Mouse (Mus musculus): ENCODE data around the gene Abhd15. TPM values are rescaled to one million over a fixed set of nuclear protein-coding genes. Genes with fewer than 3 reads are reported as not detected.
"Not testable (repeated sequence)": the region's sequence is repeated elsewhere in the genome, so short reads cannot be mapped to it uniquely, and the experiment has no call there.

Gene Abhd15
- polyA plus RNA-seq, 1 experiment from 2014 or later, result 4.0 TPM

DNA sequence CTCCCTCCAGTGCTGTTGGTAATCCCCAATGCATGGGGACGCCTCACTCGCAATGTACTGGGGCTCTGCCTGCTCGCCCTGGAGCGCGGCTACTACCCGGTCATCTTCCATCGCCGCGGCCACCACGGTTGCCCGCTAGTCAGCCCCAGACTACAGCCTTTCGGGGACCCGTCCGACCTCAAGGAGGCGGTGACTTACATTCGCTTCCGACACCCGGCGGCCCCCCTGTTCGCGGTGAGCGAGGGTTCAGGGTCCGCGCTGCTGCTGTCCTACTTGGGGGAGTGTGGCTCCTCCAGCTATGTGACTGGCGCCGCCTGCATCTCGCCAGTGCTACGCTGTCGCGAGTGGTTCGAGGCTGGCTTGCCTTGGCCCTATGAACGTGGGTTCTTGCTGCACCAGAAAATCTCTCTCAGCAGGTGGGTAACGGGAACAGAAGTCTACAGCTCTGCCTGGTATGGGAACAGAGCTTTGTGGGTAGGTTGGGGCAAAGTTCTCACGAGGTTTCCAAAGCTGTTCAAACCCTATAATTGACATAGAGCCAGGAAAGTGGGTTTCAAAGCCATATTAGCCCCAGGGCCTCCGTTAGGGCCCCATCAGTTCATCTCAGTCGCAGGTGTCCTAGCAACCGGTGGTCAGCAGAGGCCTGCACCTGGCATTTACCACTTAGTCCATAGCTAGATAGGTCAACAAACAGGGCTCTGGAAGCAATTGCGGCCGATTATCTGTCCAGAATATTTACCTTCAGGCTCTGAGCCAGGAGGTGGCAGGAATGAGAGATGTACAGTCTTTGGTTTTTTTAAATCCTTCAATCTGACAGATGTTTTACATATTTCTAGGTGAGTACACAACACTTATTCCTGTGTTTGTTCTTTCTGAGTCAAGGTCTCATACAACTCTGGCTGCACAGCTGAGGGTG is 974 bp downstream of the Abhd15 start, which contains the start of gene Trp53i13:
TSS of gene Trp53i13 (minus strand) at position 344 of the 916 bp plus-strand sequence.
- peak within 1 kb of the TSS; percentile 92 for H3K4me2 ChIP-seq
- H3K27ac ChIP-seq, result no peak within 1 kb of the TSS; the same call in 1 of the 2 replicates
- peak within 1 kb of the TSS; percentile 7; the same call in 1 of the 2 replicates for H3K9ac ChIP-seq

GRCm38 (mm10) chr11:77516553-77517425 is 1.9 kb downstream of the Abhd15 start:
- 60% methylated on average over 5 of the region's 5 CpGs for WGBS

More for the DNA sequence above, 974 bp downstream of the Abhd15 start, which contains the start of gene Trp53i13:
- WGBS, result 8% methylated on average over 39 of the region's 39 CpGs
- Histone ChIP-seq H3K4me3 (replicated peaks) (peak within 1 kb of the TSS; percentile 71), H3K4me1 (peaks cover 27% of the 10 kb centered on the region), H3K27me3 (replicated peaks) (0 out of 2 replicates have a peak, but pooled peaks cover 7% of the 10 kb centered on the region), H3K36me3 (no peaks in the 10 kb centered on the region), H3K9me3 (no peaks in the 10 kb centered on the region)
- ATAC-seq (ENCODE audit: insufficient read depth, low FRiP score, low read depth), result no peak

GRCm38 (mm10) chr11:77518051-77518798 is 3.3 kb downstream of the Abhd15 start:
- Histone ChIP-seq H3K4me3 (replicated peaks) (no peak overlapping the region), H3K4me1 (peaks cover 24% of the 10 kb centered on the region), H3K9me3 (no peaks in the 10 kb centered on the region), H3K36me3 (no peaks in the 10 kb centered on the region), H3K4me2 (no peak overlapping the region), H3K27ac (no peak overlapping the region), H3K27me3 (replicated peaks) (0 out of 2 replicates have a peak, but pooled peaks cover 7% of the 10 kb centered on the region), H3K9ac (no peak overlapping the region)
- no peak for ATAC-seq (ENCODE audit: insufficient read depth, low FRiP score, low read depth)
- WGBS, result 82% methylated on average over 27 of the region's 27 CpGs

More at GRCm38 (mm10) chr11:77516553-77517425, 1.9 kb downstream of the Abhd15 start:
- H3K4me1 ChIP-seq, result peaks cover 27% of the 10 kb centered on the region
- H3K27ac ChIP-seq, result no peak overlapping the region
- H3K36me3 ChIP-seq, result no peaks in the 10 kb centered on the region
- no peaks in the 10 kb centered on the region for H3K9me3 ChIP-seq
- no peak overlapping the region for H3K4me3 ChIP-seq (replicated peaks)
- no peak overlapping the region for H3K9ac ChIP-seq
- peak overlapping the region; percentile 92; the same call in 1 of the 2 replicates for H3K4me2 ChIP-seq
- ATAC-seq (ENCODE audit: insufficient read depth, low FRiP score, low read depth), result no peak
- H3K27me3 ChIP-seq (replicated peaks), result 0 out of 2 replicates have a peak, but pooled peaks cover 7% of the 10 kb centered on the region

- WGBS, result 61% methylated on average over 5 of the region's 5 CpGs
- H3K9me3 ChIP-seq, result no peaks in the 10 kb centered on the region
- no peak within 1 kb of the TSS for H3K27ac ChIP-seq
- H3K9ac ChIP-seq, result no peak within 1 kb of the TSS
- peaks cover 19% of the 10 kb centered on the region for H3K4me1 ChIP-seq
- no peak for ATAC-seq (ENCODE audit: insufficient read depth, low FRiP score, low read depth)
- no peak within 1 kb of the TSS for H3K4me3 ChIP-seq (replicated peaks)
- 0 out of 2 replicates have a peak, but pooled peaks cover 7% of the 10 kb centered on the region for H3K27me3 ChIP-seq (replicated peaks)
- no peaks in the 10 kb centered on the region for H3K36me3 ChIP-seq
- no peak within 1 kb of the TSS for H3K4me2 ChIP-seq
Observed at GRCm38 (mm10) chr11:77519043-77519442, 4.1 kb downstream of the Abhd15 start, which contains the start of gene Gm10392. Gene Gm10392, minus strand, starts transcription at chr11:77519198.

GRCm38 (mm10) chr11:77520601-77521529 is 5.9 kb downstream of the Abhd15 start:
- no peak overlapping the region for H3K4me2 ChIP-seq
- no peak for ATAC-seq (ENCODE audit: insufficient read depth, low FRiP score, low read depth)
- no peaks in the 10 kb centered on the region for H3K36me3 ChIP-seq
- 0 out of 2 replicates have a peak, but pooled peaks cover 4% of the 10 kb centered on the region for H3K27me3 ChIP-seq (replicated peaks)
- no peak overlapping the region for H3K4me3 ChIP-seq (replicated peaks)
- H3K9ac ChIP-seq, result no peak overlapping the region
- H3K4me1 ChIP-seq, result peaks cover 3% of the 10 kb centered on the region
- H3K27ac ChIP-seq, result no peak overlapping the region
- H3K9me3 ChIP-seq, result no peaks in the 10 kb centered on the region
- WGBS, result 56% methylated on average over 5 of the region's 5 CpGs

- Histone ChIP-seq H3K36me3 (no peaks in the 10 kb centered on the region), H3K27me3 (replicated peaks) (no peaks in the 10 kb centered on the region), H3K9me3 (no peaks in the 10 kb centered on the region), H3K4me3 (replicated peaks) (no peak overlapping the region), H3K4me1 (no peaks in the 10 kb centered on the region), H3K9ac (no peak overlapping the region), H3K4me2 (no peak overlapping the region), H3K27ac (no peak overlapping the region)
- 76% methylated on average over 3 of the region's 3 CpGs for whole genome bisulfite sequencing
- ATAC-seq (ENCODE audit: insufficient read depth, low FRiP score, low read depth), result no peak
Observed at GRCm38 (mm10) chr11:77525804-77526486, 11.0 kb downstream of the Abhd15 start.

DNA sequence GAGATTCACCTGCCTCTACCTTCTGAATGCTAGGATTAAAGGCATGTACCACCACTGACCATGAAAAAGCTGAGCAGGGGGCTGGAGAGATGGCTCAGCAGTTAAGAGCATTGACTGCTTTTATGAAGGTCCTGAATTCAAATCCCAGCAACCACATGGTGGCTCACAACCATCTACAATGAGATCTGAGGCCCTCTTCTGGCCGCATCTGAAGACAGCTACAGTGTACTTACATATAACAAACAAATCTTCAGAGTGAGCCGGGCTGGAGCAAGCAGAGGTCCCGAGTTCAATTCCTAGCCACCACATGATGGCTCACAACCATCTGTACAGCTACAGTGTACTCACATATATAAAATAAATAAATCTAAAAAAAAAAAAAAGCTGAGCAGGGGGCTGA is 13.5 kb downstream of the Abhd15 start:
- not testable (repeated sequence) for H3K4me3 ChIP-seq (replicated peaks); H3K27ac ChIP-seq; H3K4me2 ChIP-seq; H3K27me3 ChIP-seq (replicated peaks); H3K9me3 ChIP-seq; H3K36me3 ChIP-seq; H3K9ac ChIP-seq; ATAC-seq (ENCODE audit: insufficient read depth, low FRiP score, low read depth); H3K4me1 ChIP-seq
- 86% methylated on average over 3 of the region's 3 CpGs for WGBS

DNA sequence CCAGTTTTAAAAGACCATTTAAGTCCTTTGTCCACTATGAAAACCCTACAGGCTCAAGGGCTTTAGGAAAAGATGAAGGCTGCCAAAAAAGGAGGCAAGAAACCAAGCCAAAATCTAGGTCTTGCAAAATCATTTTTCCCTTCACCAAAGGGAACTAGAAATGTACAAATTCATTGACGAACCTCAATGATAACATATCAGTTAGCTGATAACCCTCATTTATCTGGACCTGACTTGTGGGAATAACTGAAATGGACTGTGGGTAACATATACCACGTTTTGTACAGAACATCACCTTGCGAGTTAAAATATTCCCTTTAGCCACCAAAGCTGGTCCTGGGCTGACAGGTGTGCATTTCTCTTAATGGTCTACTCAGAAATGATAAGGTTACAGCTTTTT is 14.7 kb downstream of the Abhd15 start:
- H3K9me3 ChIP-seq, result no peaks in the 10 kb centered on the region
- no peak overlapping the region for H3K4me3 ChIP-seq (replicated peaks)
- 72% methylated on average over 3 of the region's 3 CpGs for WGBS
- no peak overlapping the region for H3K27ac ChIP-seq
- no peaks in the 10 kb centered on the region for H3K4me1 ChIP-seq
- H3K9ac ChIP-seq, result no peak overlapping the region
- H3K27me3 ChIP-seq (replicated peaks), result no peaks in the 10 kb centered on the region
- no peaks in the 10 kb centered on the region for H3K36me3 ChIP-seq
- no peak for ATAC-seq (ENCODE audit: insufficient read depth, low FRiP score, low read depth)
- no peak overlapping the region for H3K4me2 ChIP-seq

DNA sequence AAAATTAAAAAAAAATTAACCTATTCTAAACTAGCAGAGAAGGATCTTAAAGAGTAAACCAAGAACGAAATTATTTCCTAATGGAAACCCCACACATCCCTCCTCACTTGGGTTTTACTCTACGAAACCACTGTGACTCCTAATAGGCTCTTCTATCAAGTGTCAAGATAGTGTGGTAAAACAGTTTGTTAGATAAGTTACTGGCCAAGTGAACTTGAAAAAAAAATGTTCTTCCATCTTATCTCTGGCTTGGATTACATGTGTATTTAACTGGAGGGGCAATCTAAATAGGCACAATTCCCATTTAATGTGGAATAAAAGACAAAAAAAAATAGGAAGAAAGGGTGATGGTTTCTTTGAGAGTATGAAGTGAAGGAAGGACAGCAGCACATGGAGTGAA is 15.9 kb downstream of the Abhd15 start:
- 75% methylated on average over 2 of the region's 2 CpGs for WGBS
- H3K4me3 ChIP-seq (replicated peaks), result no peak overlapping the region
- 0 out of 2 replicates have a peak, but pooled peaks cover 1% of the 10 kb centered on the region for H3K36me3 ChIP-seq
- H3K9me3 ChIP-seq, result no peaks in the 10 kb centered on the region
- H3K27me3 ChIP-seq (replicated peaks), result no peaks in the 10 kb centered on the region
- no peak overlapping the region for H3K4me2 ChIP-seq
- ATAC-seq (ENCODE audit: insufficient read depth, low FRiP score, low read depth), result no peak
- no peaks in the 10 kb centered on the region for H3K4me1 ChIP-seq
- H3K27ac ChIP-seq, result no peak overlapping the region
- no peak overlapping the region for H3K9ac ChIP-seq

All from stomach, embryonic 15.5 days (tissue).